Mouse (Mus musculus) cerebellum, adult 11 months (tissue): ENCODE results near the gene Wdfy1.
A peak's percentile ranks its signal among the peaks of the same experiment; 100 is the strongest.

Experiments
- DNase-seq: peaks from one replicate; pipeline ENCODE4 v3.0.0; 2022

Gene Wdfy1

GRCm38 (mm10) chr1:79710216-79710615, 65.7 kb downstream of the Wdfy1 start:
- DNase-seq = no peak

- DNase-seq = no peak
Measured at GRCm38 (mm10) chr1:79707383-79707782, 68.6 kb downstream of the Wdfy1 start.

GRCm38 (mm10) chr1:79706707-79707106, 69.2 kb downstream of the Wdfy1 start:
- no peak for DNase-seq

- DNase-seq = no peak
Measured at GRCm38 (mm10) chr1:79704672-79705071, 71.3 kb downstream of the Wdfy1 start.

- no peak for DNase-seq
Measured at GRCm38 (mm10) chr1:79703520-79703919, 72.4 kb downstream of the Wdfy1 start.

- no peak for DNase-seq
Measured at GRCm38 (mm10) chr1:79698506-79698905, 77.4 kb downstream of the Wdfy1 start.

- DNase-seq = no peak
Measured at GRCm38 (mm10) chr1:79697382-79697781, 78.6 kb downstream of the Wdfy1 start.

GRCm38 (mm10) chr1:79696933-79697332, 79.0 kb downstream of the Wdfy1 start:
- DNase-seq = no peak

GRCm38 (mm10) chr1:79692482-79692881, 83.5 kb downstream of the Wdfy1 start:
- no peak for DNase-seq

- no peak for DNase-seq
Measured at GRCm38 (mm10) chr1:79687254-79687653, 88.7 kb downstream of the Wdfy1 start.

GRCm38 (mm10) chr1:79684027-79684426, 91.9 kb downstream of the Wdfy1 start:
- no peak for DNase-seq

GRCm38 (mm10) chr1:79682936-79683335, 93.0 kb downstream of the Wdfy1 start:
- DNase-seq = no peak

GRCm38 (mm10) chr1:79680777-79681176, 95.2 kb downstream of the Wdfy1 start:
- DNase-seq = no peak

- no peak for DNase-seq
Measured at GRCm38 (mm10) chr1:79678117-79678684, 97.7 kb downstream of the Wdfy1 start.

- no peak for DNase-seq
Measured at GRCm38 (mm10) chr1:79675716-79676115, 100.2 kb downstream of the Wdfy1 start.

GRCm38 (mm10) chr1:79671543-79672337, 104.2 kb downstream of the Wdfy1 start, which contains the start of gene Ap1s3:
Gene Ap1s3 (minus strand): TSS chr1:79671972.
- peak; percentile 52 for DNase-seq

- no peak for DNase-seq
Measured at GRCm38 (mm10) chr1:79671196-79671542, 104.8 kb downstream of the Wdfy1 start.

- no peak for DNase-seq
Measured at GRCm38 (mm10) chr1:79669419-79669974, 106.4 kb downstream of the Wdfy1 start.

GRCm38 (mm10) chr1:79664911-79665310, 111.0 kb downstream of the Wdfy1 start:
- DNase-seq = no peak

- DNase-seq = no peak
Measured at GRCm38 (mm10) chr1:79659598-79659997, 116.3 kb downstream of the Wdfy1 start.

- no peak for DNase-seq
Measured at GRCm38 (mm10) chr1:79657411-79657810, 118.5 kb downstream of the Wdfy1 start.

GRCm38 (mm10) chr1:79655819-79656555, 120.0 kb downstream of the Wdfy1 start:
- DNase-seq = no peak

GRCm38 (mm10) chr1:79654948-79655347, 121.0 kb downstream of the Wdfy1 start:
- DNase-seq = no peak
